Mouse (Mus musculus): ENCODE measurements around the gene Ccdc146. TPM values are rescaled to one million over a fixed set of nuclear protein-coding genes. Genes with fewer than 3 reads are reported as not detected.

Gene Ccdc146
- 0.01 TPM in 1 of 2 replicates, not detected in the other for polyA plus RNA-seq (2012; rRNA removed)

GRCm38 (mm10) chr5:21424614-21425602 is at the start of gene Ccdc146, which contains the start of gene Fam185a:
Gene Ccdc146 (minus strand): TSS chr5:21424677.
Gene Fam185a (plus strand): TSS chr5:21424958.

GRCm38 (mm10) chr5:21372493-21373179 is 51.8 kb downstream of the Ccdc146 start, which contains the start of gene Fgl2:
Gene Fgl2 (plus strand): TSS chr5:21372642.

Other genes with a start within 250 kb of the Ccdc146 start
- 1.1 and 1.5 TPM in 2 replicates for gene Gsap, start 238.4 kb downstream of the Ccdc146 start, polyA plus RNA-seq (2012; rRNA removed)
- gene Fgl2, start 52.0 kb downstream of the Ccdc146 start, polyA plus RNA-seq (2012; rRNA removed), result 0.93 and 1.3 TPM in 2 replicates
- gene Fam185a, start 281 bp upstream of the Ccdc146 start, polyA plus RNA-seq (2012; rRNA removed), result 1.7 and 2.0 TPM in 2 replicates
- 0.54 and 2.0 TPM in 2 replicates for gene Lrrc17, start 118.9 kb upstream of the Ccdc146 start, polyA plus RNA-seq (2012; rRNA removed)
- gene Fbxl13, start 221.0 kb upstream of the Ccdc146 start, polyA plus RNA-seq (2012; rRNA removed), result 0.12 and 0.15 TPM in 2 replicates
- gene Armc10, start 221.1 kb upstream of the Ccdc146 start, polyA plus RNA-seq (2012; rRNA removed), result 8.6 and 10.5 TPM in 2 replicates

Measured in liver, embryonic 14 days (tissue).